Comparison of ENCODE assay signal across 8 mouse cellular contexts in genomic region chr15:5117031-5117601, GRCm38 (mm10). TPM values are rescaled to one million over a fixed set of nuclear protein-coding genes. Genes with fewer than 3 reads are reported as not detected.
DNase-seq lines count a peak whose midpoint lies in the region; ATAC-seq and TF ChIP-seq lines count a peak whose summit lies in the region.

No protein-coding gene starts in this region.

- no peaks in the 10 kb centered on the region; the same call in none of the 2 replicates for H3K4me1 ChIP-seq in lung, adult 2 months (ENCODE audit: control insufficient read depth, insufficient read depth, low read length)
- H3K4me1 ChIP-seq in cortical plate, adult 2 months (ENCODE audit: control insufficient read depth, insufficient read depth, low read length): peaks cover 3% of the 10 kb centered on the region

- 0 out of 2 replicates have a peak overlapping the region, but pooled peaks have one; percentile 22 for H3K27ac ChIP-seq in cortical plate, adult 2 months (ENCODE audit: insufficient read depth, low read length)

- peak overlapping the region; percentile 92 for H3K4me3 ChIP-seq in lung, adult 2 months (replicated peaks; ENCODE audit: extremely low read depth, low read depth, low read length)
- peak overlapping the region; percentile 78 for H3K4me3 ChIP-seq in cortical plate, adult 2 months (ENCODE audit: insufficient read depth, low read length)

- no peak for TF ChIP-seq POLR2A in lung, adult 2 months (IDR thresholded peaks at IDR 0.05; ENCODE audit: borderline replicate concordance, extremely low read depth, low read depth, low read length)
- no peak for TF ChIP-seq POLR2A in cortical plate, adult 2 months (IDR thresholded peaks at IDR 0.05; ENCODE audit: extremely low read depth, insufficient read depth, low read length)

- peak; percentile 19 for ATAC-seq in megakaryocyte, adult 5-6 weeks (ENCODE audit: poor library complexity, severe bottlenecking)

- DNase-seq in lung, adult 2 months: no peak
- DNase-seq in lung, postnatal 4 days: no peak
- DNase-seq in induced T-regulatory cell, adult 2 months (ENCODE audit: low read depth): peak; percentile 65
- no peak for DNase-seq in right cerebral cortex, postnatal 14 days
- DNase-seq in retina, postnatal 1 day: no peak
- DNase-seq in urinary bladder, adult 2 months (ENCODE audit: low spot score): no peak

- TF ChIP-seq CTCF in lung, adult 2 months (IDR thresholded peaks at IDR 0.05; ENCODE audit: insufficient read depth, low read length): no peak
- TF ChIP-seq CTCF in cortical plate, adult 2 months (IDR thresholded peaks at IDR 0.05; ENCODE audit: extremely low read depth, insufficient read depth, low read length): no peak

- under 1% methylated on average over 22 of the region's 22 CpGs for WGBS in lung, adult 2 months

RNA-seq across cellular contexts. Expression of gene Rpl37, which starts 0.7 kb away (rescaled TPM):
- polyA plus RNA-seq in lung, adult 2 months (2012; rRNA removed): 611 and 778 TPM in 2 replicates
- 1,229 and 1,313 TPM in 2 replicates for polyA plus RNA-seq in cortical plate, adult 2 months (2012; rRNA removed)
- 917 and 975 TPM in 2 replicates for total RNA-seq in megakaryocyte, adult 5-6 weeks (2015)
- total RNA-seq in megakaryocyte, adult 5-6 weeks (2017): 1,352 and 1,548 TPM in 2 replicates
- 1,831 and 1,970 TPM in 2 replicates for polyA plus RNA-seq in urinary bladder, adult 2 months (2012; rRNA removed)

RNA-seq across cellular contexts. Expression of gene Card6, which starts 8.8 kb away (rescaled TPM):
- 3.1 and 3.3 TPM in 2 replicates for polyA plus RNA-seq in lung, adult 2 months (2012; rRNA removed)
- 0.75 and 1.0 TPM in 2 replicates for polyA plus RNA-seq in cortical plate, adult 2 months (2012; rRNA removed)
- 8.9 and 9.7 TPM in 2 replicates for total RNA-seq in megakaryocyte, adult 5-6 weeks (2015)
- total RNA-seq in megakaryocyte, adult 5-6 weeks (2017): 5.2 and 6.0 TPM in 2 replicates
- polyA plus RNA-seq in urinary bladder, adult 2 months (2012; rRNA removed): 2.9 and 4.0 TPM in 2 replicates

RNA-seq across cellular contexts. Expression of gene Prkaa1, which starts 26.5 kb away (rescaled TPM):
- 4.3 and 7.6 TPM in 2 replicates for polyA plus RNA-seq in lung, adult 2 months (2012; rRNA removed)
- polyA plus RNA-seq in cortical plate, adult 2 months (2012; rRNA removed): 13.0 and 13.4 TPM in 2 replicates
- 36.2 and 42.8 TPM in 2 replicates for total RNA-seq in megakaryocyte, adult 5-6 weeks (2015)
- total RNA-seq in megakaryocyte, adult 5-6 weeks (2017): 30.5 and 31.1 TPM in 2 replicates
- 19.3 and 20.1 TPM in 2 replicates for polyA plus RNA-seq in urinary bladder, adult 2 months (2012; rRNA removed)

RNA-seq across cellular contexts. Expression of gene C7, which starts 53.6 kb away (rescaled TPM):
- 36.2 and 39.7 TPM in 2 replicates for polyA plus RNA-seq in lung, adult 2 months (2012; rRNA removed)
- 1.3 and 1.5 TPM in 2 replicates for polyA plus RNA-seq in cortical plate, adult 2 months (2012; rRNA removed)
- not detected in 2 replicates for total RNA-seq in megakaryocyte, adult 5-6 weeks (2015)
- not detected in 2 replicates for total RNA-seq in megakaryocyte, adult 5-6 weeks (2017)
- 51.5 and 67.5 TPM in 2 replicates for polyA plus RNA-seq in urinary bladder, adult 2 months (2012; rRNA removed)
